Comparison of ENCODE assay signal across 16 mouse cellular contexts in the genomic region with DNA sequence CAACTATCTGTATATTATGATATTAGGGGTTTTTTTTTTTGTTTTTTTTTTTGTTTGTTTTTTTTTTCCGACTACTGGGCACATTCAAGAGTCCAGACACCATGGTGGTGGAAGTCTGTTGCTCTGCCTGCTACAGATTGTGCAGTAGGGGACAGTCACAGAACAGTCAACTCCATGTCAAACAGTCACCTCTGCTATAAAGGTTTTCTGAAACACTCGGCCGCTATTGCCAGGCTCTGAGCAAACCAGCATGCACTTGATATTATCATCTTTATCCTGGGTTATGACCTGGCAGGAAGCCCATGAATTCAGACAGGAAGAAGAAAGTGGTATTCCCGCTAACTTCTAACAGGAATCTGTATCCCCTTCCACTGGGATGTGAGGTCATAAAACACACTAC. TPM values are rescaled to one million over a fixed set of nuclear protein-coding genes. Genes with fewer than 3 reads are reported as not detected.
A peak's percentile ranks its signal among the peaks of the same experiment; 100 is the strongest.
DNase-seq lines count a peak whose midpoint lies in the region; ATAC-seq lines count a peak whose summit lies in the region.
"Had no signal": no experiment of that assay in that cellular context is flagged by ENCODE, and none has a peak within 500 bp of the region (broad histone marks: within the 10 kb centered on the region; RNA-seq: fewer than 3 reads in every experiment).

No protein-coding gene starts in this region.

- no peaks in the 10 kb centered on the region for H3K36me3 ChIP-seq in heart, embryonic 12.5 days
- no peaks in the 10 kb centered on the region for H3K36me3 ChIP-seq in limb, embryonic 13.5 days
- no peaks in the 10 kb centered on the region for H3K36me3 ChIP-seq in limb, embryonic 10.5 days
- H3K36me3 ChIP-seq in embryonic facial prominence, embryonic 15.5 days: no peaks in the 10 kb centered on the region
- H3K36me3 ChIP-seq: forebrain, embryonic 10.5 days; midbrain, embryonic 10.5 days; neural tube, embryonic 15.5 days had no signal

- no peak overlapping the region for H3K9ac ChIP-seq in heart, embryonic 12.5 days
- no peak overlapping the region for H3K9ac ChIP-seq in limb, embryonic 13.5 days
- no peak overlapping the region for H3K9ac ChIP-seq in embryonic facial prominence, embryonic 15.5 days
- H3K9ac ChIP-seq: liver, embryonic 14.5 days; neural tube, embryonic 15.5 days had no signal

- H3K4me1 ChIP-seq in heart, embryonic 12.5 days (replicated peaks): peaks cover 54% of the 10 kb centered on the region
- peaks cover 22% of the 10 kb centered on the region for H3K4me1 ChIP-seq in limb, embryonic 13.5 days
- peaks cover 12% of the 10 kb centered on the region; the same call in 1 of the 2 replicates for H3K4me1 ChIP-seq in limb, embryonic 10.5 days
- peaks cover 38% of the 10 kb centered on the region for H3K4me1 ChIP-seq in embryonic facial prominence, embryonic 15.5 days

- no peaks in the 10 kb centered on the region for H3K27me3 ChIP-seq in heart, embryonic 12.5 days (replicated peaks)
- H3K27me3 ChIP-seq in limb, embryonic 13.5 days: no peaks in the 10 kb centered on the region
- H3K27me3 ChIP-seq in limb, embryonic 10.5 days (ENCODE audit: low read depth, poor library complexity, severe bottlenecking): no peaks in the 10 kb centered on the region
- H3K27me3 ChIP-seq in embryonic facial prominence, embryonic 15.5 days: no peaks in the 10 kb centered on the region
- H3K27me3 ChIP-seq: neural tube, embryonic 15.5 days had no signal

- H3K9me3 ChIP-seq in heart, embryonic 12.5 days (replicated peaks): no peaks in the 10 kb centered on the region
- no peaks in the 10 kb centered on the region for H3K9me3 ChIP-seq in limb, embryonic 13.5 days
- H3K9me3 ChIP-seq in limb, embryonic 10.5 days (replicated peaks): no peaks in the 10 kb centered on the region
- no peaks in the 10 kb centered on the region for H3K9me3 ChIP-seq in embryonic facial prominence, embryonic 15.5 days (replicated peaks)
- H3K9me3 ChIP-seq: forebrain, embryonic 10.5 days; G1E; midbrain, embryonic 10.5 days; neural tube, embryonic 15.5 days had no signal

- H3K4me2 ChIP-seq in heart, embryonic 12.5 days: no peak overlapping the region
- H3K4me2 ChIP-seq in limb, embryonic 13.5 days (replicated peaks): no peak overlapping the region
- no peak overlapping the region for H3K4me2 ChIP-seq in embryonic facial prominence, embryonic 15.5 days (replicated peaks)
- H3K4me2 ChIP-seq: neural tube, embryonic 15.5 days had no signal

- peak overlapping the region; percentile 45 for H3K27ac ChIP-seq in heart, embryonic 12.5 days (ENCODE audit: poor library complexity, severe bottlenecking)
- H3K27ac ChIP-seq in limb, embryonic 13.5 days: 0 out of 2 replicates have a peak overlapping the region, but pooled peaks have one; percentile 52
- H3K27ac ChIP-seq in limb, embryonic 10.5 days: no peak overlapping the region
- peak overlapping the region; percentile 79; the same call in 1 of the 2 replicates for H3K27ac ChIP-seq in embryonic facial prominence, embryonic 15.5 days (replicated peaks)
- H3K27ac ChIP-seq: forebrain, embryonic 10.5 days; liver, embryonic 14.5 days; midbrain, embryonic 10.5 days had no signal

- H3K4me3 ChIP-seq in heart, embryonic 12.5 days: no peak overlapping the region
- H3K4me3 ChIP-seq in limb, embryonic 13.5 days: no peak overlapping the region
- no peak overlapping the region for H3K4me3 ChIP-seq in limb, embryonic 10.5 days
- H3K4me3 ChIP-seq in embryonic facial prominence, embryonic 15.5 days (replicated peaks): no peak overlapping the region
- H3K4me3 ChIP-seq: forebrain, embryonic 10.5 days; midbrain, embryonic 10.5 days; neural tube, embryonic 15.5 days had no signal

- ATAC-seq in heart, embryonic 12.5 days (ENCODE audit: insufficient number of reproducible peaks, low FRiP score): no peak
- no peak for ATAC-seq in limb, embryonic 13.5 days (ENCODE audit: low FRiP score, low read depth)
- ATAC-seq in embryonic facial prominence, embryonic 15.5 days (ENCODE audit: insufficient number of reproducible peaks, low FRiP score, low TSS enrichment, low read depth): no peak
- ATAC-seq in megakaryocyte-erythroid progenitor cell, adult 5-6 weeks (replicated peaks; ENCODE audit: low FRiP score, low TSS enrichment, poor library complexity, severe bottlenecking): 0 out of 2 replicates have a peak, but pooled peaks have one; percentile 16

- no peak for DNase-seq in heart, adult 11 months
- no peak for DNase-seq in limb, embryonic 10.5 days (ENCODE audit: low spot score)
- DNase-seq in thymus, postnatal 0 days (ENCODE audit: low spot score): no peak
- DNase-seq: cerebellum, adult 11-12 months; gastrocnemius, postnatal 36 days; layer of hippocampus, adult 9-11 months; retina, postnatal 1 day had no signal

- 19% methylated on average over 4 of the region's 4 CpGs for WGBS in heart, embryonic 12.5 days
- 35% methylated on average over 4 of the region's 4 CpGs for WGBS in limb, embryonic 13.5 days
- 78% methylated on average over 4 of the region's 4 CpGs for WGBS in limb, embryonic 10.5 days
- WGBS in embryonic facial prominence, embryonic 15.5 days: 56% methylated on average over 4 of the region's 4 CpGs

RNA-seq across cellular contexts. Expression of gene Utrn, which starts 41.4 kb away (rescaled TPM):
- polyA plus RNA-seq in heart, embryonic 12.5 days (2016; fragmentation: Nextera tagmentation; extraction: Ambion mirVana): 66.8 and 69.2 TPM in 2 replicates
- polyA plus RNA-seq in limb, embryonic 13.5 days (2015; fragmentation: Nextera tagmentation; extraction: Ambion mirVana): 89.9 and 90.2 TPM in 2 replicates
- 40.2 and 49.0 TPM in 2 replicates for polyA plus RNA-seq in limb, embryonic 10.5 days (2016; fragmentation: Nextera tagmentation; extraction: Ambion mirVana)
- 89.8 and 93.2 TPM in 2 replicates for polyA plus RNA-seq in embryonic facial prominence, embryonic 15.5 days (2015; fragmentation: Nextera tagmentation; extraction: Ambion mirVana)
- 22.7 and 27.6 TPM in 2 replicates for total RNA-seq in megakaryocyte-erythroid progenitor cell, adult 5-6 weeks (2014; fragmentation: Nextera tagmentation)
- 17.9 and 24.2 TPM in 2 replicates for total RNA-seq in megakaryocyte-erythroid progenitor cell, adult 5-6 weeks (2017)
- polyA plus RNA-seq in thymus, postnatal 0 days (2015; fragmentation: Nextera tagmentation; extraction: Ambion mirVana): 54.3 and 84.8 TPM in 2 replicates
